Mouse (Mus musculus) small intestine, adult 2 months (tissue): ENCODE results near the gene Arl15. TPM values are rescaled to one million over a fixed set of nuclear protein-coding genes. Genes with fewer than 3 reads are reported as not detected.

Source experiments
- H3K27ac ChIP-seq: fragments of 200-500 bp; 2 replicates; pipeline ENCODE4 v1.5.1; 2012; ENCODE audit warnings: low read depth, low read length, control low read depth, inconsistent platforms; ENCODE audit not compliant: insufficient read depth
- H3K27me3 ChIP-seq: fragments of 200-500 bp; 2 replicates; pipeline ENCODE4 v1.6.1; 2012; ENCODE audit warnings: mild to moderate bottlenecking, moderate library complexity, low read length, inconsistent platforms; ENCODE audit not compliant: control insufficient read depth, insufficient read depth
- H3K36me3 ChIP-seq: fragments of 200-500 bp; 2 replicates; pipeline ENCODE4 v1.6.1; 2012; ENCODE audit warnings: mild to moderate bottlenecking, low read length, control low read depth, inconsistent platforms; ENCODE audit not compliant: control insufficient read depth, insufficient read depth
- H3K4me1 ChIP-seq: fragments of 200-500 bp; 2 replicates; pipeline ENCODE4 v1.6.1; 2012; ENCODE audit warnings: low read length, inconsistent platforms, mixed read lengths; ENCODE audit not compliant: control insufficient read depth, insufficient read depth, insufficient read length
- H3K4me3 ChIP-seq: fragments of 200-500 bp; 2 replicates; pipeline ENCODE4 v1.5.1; 2012; ENCODE audit warnings: low read depth, mild to moderate bottlenecking, control low read depth, inconsistent platforms, low read length, moderate library complexity
- CTCF ChIP-seq: fragments of 200-500 bp; IDR thresholded peaks from 2 replicates; pipeline ENCODE4 v1.5.1; 2012; ENCODE audit warnings: low read depth, mild to moderate bottlenecking, control low read depth, inconsistent platforms, low read length, moderate library complexity, mixed read lengths; ENCODE audit not compliant: insufficient replicate concordance, insufficient read length; ENCODE audit errors: extremely low read depth
- POLR2A ChIP-seq: fragments of 200-500 bp; IDR thresholded peaks from 2 replicates; pipeline ENCODE4 v1.6.1; 2012; ENCODE audit warnings: low read depth, mild to moderate bottlenecking, control low read depth, inconsistent platforms, low read length, moderate library complexity
- WGBS: fragments of 180-500 bp; shearing (Covaris S2); methylation state at CpG from one replicate; pipeline ENCODE4 v1.1.7; 2018; 5-methylcytosine and 5-hydroxymethylcytosine counted together
- polyA plus RNA-seq: library from polyadenylated mRNA; depleted of rRNA; stranded (reverse); fragments of >200 nt; gene quantifications from 2 replicates; pipeline ENCODE4 v1.2.3, GENCODE M21; 2012

The Arl15 gene
- polyA plus RNA-seq, 1 experiment = 2.0 TPM

- Histone ChIP-seq H3K27me3 (no peaks in the 10 kb centered on the region), H3K36me3 (no peaks in the 10 kb centered on the region), H3K27ac (no peak overlapping the region), H3K4me1 (no peaks in the 10 kb centered on the region), H3K4me3 (no peak overlapping the region)
- TF ChIP-seq POLR2A (no peak), CTCF (no peak)
- WGBS = 80% methylated on average over 19 of the region's 19 CpGs
These were observed 324.0 kb downstream of the Arl15 start for GRCm38 (mm10) chr13:114118104-114118830.

GRCm38 (mm10) chr13:114119816-114120215 lies 325.5 kb downstream of the Arl15 start:
- TF ChIP-seq CTCF (no peak), POLR2A (no peak)
- WGBS = 90% methylated on average over 4 of the region's 4 CpGs
- Histone ChIP-seq H3K36me3 (no peaks in the 10 kb centered on the region), H3K4me1 (no peaks in the 10 kb centered on the region), H3K4me3 (no peak overlapping the region), H3K27me3 (no peaks in the 10 kb centered on the region), H3K27ac (no peak overlapping the region)

GRCm38 (mm10) chr13:114121591-114121990 lies 327.3 kb downstream of the Arl15 start:
- WGBS = 88% methylated on average over 9 of the region's 9 CpGs
- Histone ChIP-seq H3K27ac (no peak overlapping the region), H3K4me1 (no peaks in the 10 kb centered on the region), H3K4me3 (no peak overlapping the region), H3K36me3 (no peaks in the 10 kb centered on the region), H3K27me3 (no peaks in the 10 kb centered on the region)
- TF ChIP-seq POLR2A (no peak), CTCF (no peak)

GRCm38 (mm10) chr13:114123391-114123790 lies 329.1 kb downstream of the Arl15 start:
- no peak overlapping the region for H3K4me3 ChIP-seq
- no peak overlapping the region for H3K27ac ChIP-seq
- no peaks in the 10 kb centered on the region for H3K27me3 ChIP-seq
- no peaks in the 10 kb centered on the region for H3K4me1 ChIP-seq
- TF ChIP-seq POLR2A = no peak
- TF ChIP-seq CTCF = no peak
- no peaks in the 10 kb centered on the region for H3K36me3 ChIP-seq
- WGBS = 94% methylated on average over 3 of the region's 3 CpGs

- TF ChIP-seq CTCF (no peak), POLR2A (no peak)
- no peaks in the 10 kb centered on the region for H3K4me1 ChIP-seq
- 93% methylated on average over 10 of the region's 10 CpGs for WGBS
These were observed 330.1 kb downstream of the Arl15 start for GRCm38 (mm10) chr13:114124385-114124784.

GRCm38 (mm10) chr13:114124991-114125390 lies 330.7 kb downstream of the Arl15 start:
- H3K4me3 ChIP-seq = no peak overlapping the region
- no peaks in the 10 kb centered on the region for H3K36me3 ChIP-seq
- 66% methylated on average over 12 of the region's 12 CpGs for WGBS
- no peak overlapping the region for H3K27ac ChIP-seq
- TF ChIP-seq CTCF (no peak), POLR2A (no peak)
- no peaks in the 10 kb centered on the region for H3K4me1 ChIP-seq
- H3K27me3 ChIP-seq = no peaks in the 10 kb centered on the region

More at GRCm38 (mm10) chr13:114124385-114124784, 330.1 kb downstream of the Arl15 start:
- H3K36me3 ChIP-seq = no peaks in the 10 kb centered on the region
- no peak overlapping the region for H3K4me3 ChIP-seq
- no peak overlapping the region for H3K27ac ChIP-seq
- H3K27me3 ChIP-seq = no peaks in the 10 kb centered on the region

GRCm38 (mm10) chr13:114128366-114128765 lies 334.1 kb downstream of the Arl15 start:
- WGBS = 98% methylated on average over 2 of the region's 2 CpGs
- no peak overlapping the region for H3K4me3 ChIP-seq
- TF ChIP-seq CTCF = no peak

More at GRCm38 (mm10) chr13:114128366-114128765, 334.1 kb downstream of the Arl15 start:
- H3K36me3 ChIP-seq = no peaks in the 10 kb centered on the region
- no peaks in the 10 kb centered on the region for H3K27me3 ChIP-seq
- no peak overlapping the region for H3K27ac ChIP-seq
- no peaks in the 10 kb centered on the region for H3K4me1 ChIP-seq
